Mouse (Mus musculus): Measurements from ENCODE around the gene Taok3. TPM values are rescaled to one million over a fixed set of nuclear protein-coding genes. Genes with fewer than 3 reads are reported as not detected.
A peak's percentile ranks its signal among the peaks of the same experiment; 100 is the strongest.

Gene Taok3
- total and polyA plus RNA-seq, 3 experiments = 3.1 to 7.8 (median 6.2) TPM

GRCm38 (mm10) chr5:117138295-117138988 lies 18.5 kb downstream of the Taok3 start:
- H3K27ac ChIP-seq = peak overlapping the region; percentile 34
- no peaks in the 10 kb centered on the region for H3K36me3 ChIP-seq (ENCODE audit: control insufficient read depth, insufficient read depth, low read length)
- no peak overlapping the region for H3K4me3 ChIP-seq
- no peaks in the 10 kb centered on the region for H3K79me2 ChIP-seq (replicated peaks; ENCODE audit: control insufficient read depth, insufficient read depth, low read length)
- no peak for TF ChIP-seq EP300 (IDR thresholded peaks at IDR 0.05; ENCODE audit: insufficient read depth, low read depth, low read length)
- TF ChIP-seq POLR2A (IDR thresholded peaks at IDR 0.05; ENCODE audit: insufficient read depth, low read depth, low read length) = no peak; the same call in 1 of the 2 replicates
- TF ChIP-seq CTCF (IDR thresholded peaks at IDR 0.05) = no peak
- no peak overlapping the region for H3K9ac ChIP-seq (ENCODE audit: low read depth, low read length)
- WGBS = 39% methylated on average over 11 of the region's 11 CpGs
- peaks cover 15% of the 10 kb centered on the region for H3K4me1 ChIP-seq (ENCODE audit: control insufficient read depth, insufficient read depth, low read length)
- H3K27me3 ChIP-seq (ENCODE audit: control insufficient read depth, insufficient read depth, low read length) = no peaks in the 10 kb centered on the region
- intact Hi-C loops (cut with DNase I) = no loop called here
- DNase-seq = peak; percentile 70 to 83

- intact Hi-C loops (cut with DNase I) = no loop called here
- Histone ChIP-seq H3K4me3 (no peak overlapping the region), H3K4me1 (ENCODE audit: control insufficient read depth, insufficient read depth, low read length) (peaks cover 10% of the 10 kb centered on the region), H3K27me3 (ENCODE audit: control insufficient read depth, insufficient read depth, low read length) (no peaks in the 10 kb centered on the region), H3K36me3 (ENCODE audit: control insufficient read depth, insufficient read depth, low read length) (no peaks in the 10 kb centered on the region), H3K79me2 (replicated peaks; ENCODE audit: control insufficient read depth, insufficient read depth, low read length) (no peaks in the 10 kb centered on the region), H3K9ac (ENCODE audit: low read depth, low read length) (no peak overlapping the region), H3K27ac (no peak overlapping the region)
- WGBS = 73% methylated on average over 8 of the region's 8 CpGs
- DNase-seq = no peak
- TF ChIP-seq EP300 (IDR thresholded peaks at IDR 0.05; ENCODE audit: insufficient read depth, low read depth, low read length) (no peak), POLR2A (IDR thresholded peaks at IDR 0.05; ENCODE audit: insufficient read depth, low read depth, low read length) (no peak), CTCF (IDR thresholded peaks at IDR 0.05) (no peak)
These were observed 19.9 kb downstream of the Taok3 start for GRCm38 (mm10) chr5:117139822-117140221.

GRCm38 (mm10) chr5:117140374-117140773 lies 20.4 kb downstream of the Taok3 start:
- Histone ChIP-seq H3K27ac (peak overlapping the region; percentile 12; the same call in 1 of the 2 replicates), H3K27me3 (ENCODE audit: control insufficient read depth, insufficient read depth, low read length) (no peaks in the 10 kb centered on the region), H3K4me1 (ENCODE audit: control insufficient read depth, insufficient read depth, low read length) (peaks cover 10% of the 10 kb centered on the region), H3K4me3 (no peak overlapping the region), H3K79me2 (replicated peaks; ENCODE audit: control insufficient read depth, insufficient read depth, low read length) (no peaks in the 10 kb centered on the region), H3K36me3 (ENCODE audit: control insufficient read depth, insufficient read depth, low read length) (no peaks in the 10 kb centered on the region), H3K9ac (ENCODE audit: low read depth, low read length) (no peak overlapping the region)
- WGBS = 42% methylated on average over 7 of the region's 7 CpGs
- TF ChIP-seq CTCF (IDR thresholded peaks at IDR 0.05) = no peak
- TF ChIP-seq EP300 (IDR thresholded peaks at IDR 0.05; ENCODE audit: insufficient read depth, low read depth, low read length) = no peak
- no peak for TF ChIP-seq POLR2A (IDR thresholded peaks at IDR 0.05; ENCODE audit: insufficient read depth, low read depth, low read length)
- peak in 1 of 2 experiments; percentile 40 for DNase-seq
- intact Hi-C loops (cut with DNase I) = no loop called here

- Histone ChIP-seq H3K36me3 (ENCODE audit: control insufficient read depth, insufficient read depth, low read length) (no peaks in the 10 kb centered on the region), H3K79me2 (replicated peaks; ENCODE audit: control insufficient read depth, insufficient read depth, low read length) (no peaks in the 10 kb centered on the region), H3K9ac (ENCODE audit: low read depth, low read length) (no peak overlapping the region), H3K27me3 (ENCODE audit: control insufficient read depth, insufficient read depth, low read length) (no peaks in the 10 kb centered on the region), H3K4me3 (no peak overlapping the region), H3K27ac (no peak overlapping the region), H3K4me1 (ENCODE audit: control insufficient read depth, insufficient read depth, low read length) (peaks cover 2% of the 10 kb centered on the region)
- no peak for DNase-seq
- intact Hi-C loops (cut with DNase I) = no loop called here
- WGBS = 55% methylated on average over 9 of the region's 9 CpGs
- TF ChIP-seq CTCF (IDR thresholded peaks at IDR 0.05) (peak; percentile 65), EP300 (IDR thresholded peaks at IDR 0.05; ENCODE audit: insufficient read depth, low read depth, low read length) (no peak)
These were observed 23.8 kb downstream of the Taok3 start for GRCm38 (mm10) chr5:117143721-117144135.

GRCm38 (mm10) chr5:117146165-117146564 lies 26.2 kb downstream of the Taok3 start:
- Histone ChIP-seq H3K79me2 (replicated peaks; ENCODE audit: control insufficient read depth, insufficient read depth, low read length) (no peaks in the 10 kb centered on the region), H3K27me3 (ENCODE audit: control insufficient read depth, insufficient read depth, low read length) (no peaks in the 10 kb centered on the region), H3K9ac (ENCODE audit: low read depth, low read length) (no peak overlapping the region), H3K4me3 (no peak overlapping the region), H3K27ac (no peak overlapping the region), H3K36me3 (ENCODE audit: control insufficient read depth, insufficient read depth, low read length) (no peaks in the 10 kb centered on the region), H3K4me1 (ENCODE audit: control insufficient read depth, insufficient read depth, low read length) (peaks cover 1% of the 10 kb centered on the region; the same call in 1 of the 2 replicates)
- intact Hi-C loops (cut with DNase I) = no loop called here
- DNase-seq = no peak
- TF ChIP-seq EP300 (IDR thresholded peaks at IDR 0.05; ENCODE audit: insufficient read depth, low read depth, low read length) = no peak
- no peak for TF ChIP-seq CTCF (IDR thresholded peaks at IDR 0.05)
- no peak for TF ChIP-seq POLR2A (IDR thresholded peaks at IDR 0.05; ENCODE audit: insufficient read depth, low read depth, low read length)
